Mouse (Mus musculus): ENCODE measurements around the gene Myoc. TPM values are rescaled to one million over a fixed set of nuclear protein-coding genes. Genes with fewer than 3 reads are reported as not detected.

Myoc gene
- polyA plus RNA-seq, 2 experiments, result 0.01 TPM; not detected in 1

- TF ChIP-seq EP300 (IDR thresholded peaks at IDR 0.05; ENCODE audit: low read depth) (no peak), CTCF (IDR thresholded peaks at IDR 0.05; ENCODE audit: low read depth) (no peak)
- 78% methylated on average over 5 of the region's 5 CpGs for WGBS (ENCODE audit: insufficient replicate concordance)
- Histone ChIP-seq H3K27ac (no peak overlapping the region), H3K9ac (replicated peaks) (no peak overlapping the region), H3K4me2 (ENCODE audit: low read depth) (no peak overlapping the region), H3K36me3 (replicated peaks; ENCODE audit: control insufficient read depth, insufficient read depth, low read depth) (no peaks in the 10 kb centered on the region), H3K4me1 (replicated peaks; ENCODE audit: control insufficient read depth in 2 of 2, insufficient read depth in 2 of 2, low read length in 1 of 2) (0 out of 4 replicates have a peak, but pooled peaks cover 0 to 2% of the 10 kb centered on the region in 2 experiments), H3K4me3 (ENCODE audit: insufficient read depth in 1 of 2, low read depth in 2 of 2, low read length in 2 of 2) (no peak overlapping the region), H3K27me3 (ENCODE audit: control insufficient read depth, insufficient read depth, low read length) (no peaks in the 10 kb centered on the region), H3K9me3 (ENCODE audit: control insufficient read depth, low read length) (no peaks in the 10 kb centered on the region)
- DNase-seq (ENCODE audit: low read depth in 3 of 3, low spot score in 3 of 3), result no peak
- no peak for ATAC-seq (ENCODE audit: insufficient read depth)
These were observed 39.3 kb upstream of the Myoc start for GRCm38 (mm10) chr1:162599617-162600016.

- H3K4me2 ChIP-seq (ENCODE audit: low read depth), result no peak overlapping the region
- ATAC-seq (ENCODE audit: insufficient read depth) (no peak), DNase-seq (ENCODE audit: low read depth in 3 of 3, low spot score in 3 of 3) (no peak)
- H3K4me3 ChIP-seq (ENCODE audit: insufficient read depth in 1 of 2, low read depth in 2 of 2, low read length in 2 of 2), result no peak overlapping the region
- no peak overlapping the region for H3K27ac ChIP-seq
- H3K9ac ChIP-seq (replicated peaks), result no peak overlapping the region
- 0 out of 4 replicates have a peak, but pooled peaks cover 0 to 2% of the 10 kb centered on the region in 2 experiments for H3K4me1 ChIP-seq (replicated peaks; ENCODE audit: control insufficient read depth in 2 of 2, insufficient read depth in 2 of 2, low read length in 1 of 2)
- TF ChIP-seq EP300 (IDR thresholded peaks at IDR 0.05; ENCODE audit: low read depth), result no peak
- no peak for TF ChIP-seq CTCF (IDR thresholded peaks at IDR 0.05; ENCODE audit: low read depth)
- WGBS (ENCODE audit: insufficient replicate concordance), result 75% methylated on average over 4 of the region's 4 CpGs
- no peaks in the 10 kb centered on the region for H3K27me3 ChIP-seq (ENCODE audit: control insufficient read depth, insufficient read depth, low read length)
- H3K36me3 ChIP-seq (replicated peaks; ENCODE audit: control insufficient read depth, insufficient read depth, low read depth), result no peaks in the 10 kb centered on the region
- no peaks in the 10 kb centered on the region for H3K9me3 ChIP-seq (ENCODE audit: control insufficient read depth, low read length)
These were observed 37.7 kb upstream of the Myoc start for GRCm38 (mm10) chr1:162601288-162601687.

- 34% methylated on average over 1 of the region's 1 CpGs for WGBS (ENCODE audit: insufficient replicate concordance)
- Histone ChIP-seq H3K36me3 (replicated peaks; ENCODE audit: control insufficient read depth, insufficient read depth, low read depth) (no peaks in the 10 kb centered on the region), H3K27ac (no peak overlapping the region), H3K4me1 (replicated peaks; ENCODE audit: control insufficient read depth in 2 of 2, insufficient read depth in 2 of 2, low read length in 1 of 2) (no peaks in the 10 kb centered on the region), H3K9ac (replicated peaks) (no peak overlapping the region), H3K9me3 (ENCODE audit: control insufficient read depth, low read length) (no peaks in the 10 kb centered on the region), H3K4me3 (ENCODE audit: insufficient read depth in 1 of 2, low read depth in 2 of 2, low read length in 2 of 2) (no peak overlapping the region), H3K4me2 (ENCODE audit: low read depth) (no peak overlapping the region), H3K27me3 (ENCODE audit: control insufficient read depth, insufficient read depth, low read length) (no peaks in the 10 kb centered on the region)
- TF ChIP-seq EP300 (IDR thresholded peaks at IDR 0.05; ENCODE audit: low read depth) (no peak), CTCF (IDR thresholded peaks at IDR 0.05; ENCODE audit: low read depth) (no peak)
- ATAC-seq (ENCODE audit: insufficient read depth) (no peak), DNase-seq (ENCODE audit: low read depth in 3 of 3, low spot score in 3 of 3) (no peak)
These were observed 30.8 kb upstream of the Myoc start for GRCm38 (mm10) chr1:162608127-162608526.

- DNase-seq (ENCODE audit: low read depth in 3 of 3, low spot score in 3 of 3) (no peak), ATAC-seq (ENCODE audit: insufficient read depth) (no peak)
- WGBS (ENCODE audit: insufficient replicate concordance), result 42% methylated on average over 9 of the region's 9 CpGs
- Histone ChIP-seq H3K9me3 (ENCODE audit: control insufficient read depth, low read length) (no peaks in the 10 kb centered on the region), H3K27me3 (ENCODE audit: control insufficient read depth, insufficient read depth, low read length) (no peaks in the 10 kb centered on the region), H3K4me2 (ENCODE audit: low read depth) (no peak overlapping the region), H3K4me1 (replicated peaks; ENCODE audit: control insufficient read depth in 2 of 2, insufficient read depth in 2 of 2, low read length in 1 of 2) (no peaks in the 10 kb centered on the region), H3K4me3 (ENCODE audit: insufficient read depth in 1 of 2, low read depth in 2 of 2, low read length in 2 of 2) (no peak overlapping the region), H3K9ac (replicated peaks) (no peak overlapping the region), H3K36me3 (replicated peaks; ENCODE audit: control insufficient read depth, insufficient read depth, low read depth) (no peaks in the 10 kb centered on the region), H3K27ac (no peak overlapping the region)
- no peak for TF ChIP-seq CTCF (IDR thresholded peaks at IDR 0.05; ENCODE audit: low read depth)
- no peak for TF ChIP-seq EP300 (IDR thresholded peaks at IDR 0.05; ENCODE audit: low read depth)
These were observed 29.2 kb upstream of the Myoc start for GRCm38 (mm10) chr1:162609633-162610250.

GRCm38 (mm10) chr1:162611191-162611590 lies 27.8 kb upstream of the Myoc start:
- H3K4me1 ChIP-seq (replicated peaks; ENCODE audit: control insufficient read depth in 2 of 2, insufficient read depth in 2 of 2, low read length in 1 of 2), result no peaks in the 10 kb centered on the region
- WGBS (ENCODE audit: insufficient replicate concordance), result 63% methylated on average over 4 of the region's 4 CpGs
- no peaks in the 10 kb centered on the region for H3K27me3 ChIP-seq (ENCODE audit: control insufficient read depth, insufficient read depth, low read length)
- H3K9me3 ChIP-seq (ENCODE audit: control insufficient read depth, low read length), result no peaks in the 10 kb centered on the region
- H3K4me2 ChIP-seq (ENCODE audit: low read depth), result no peak overlapping the region
- no peaks in the 10 kb centered on the region for H3K36me3 ChIP-seq (replicated peaks; ENCODE audit: control insufficient read depth, insufficient read depth, low read depth)
- no peak overlapping the region for H3K9ac ChIP-seq (replicated peaks)
- H3K27ac ChIP-seq, result no peak overlapping the region
- H3K4me3 ChIP-seq (ENCODE audit: insufficient read depth in 1 of 2, low read depth in 2 of 2, low read length in 2 of 2), result no peak overlapping the region
- no peak for DNase-seq (ENCODE audit: low read depth in 3 of 3, low spot score in 3 of 3)
- no peak for ATAC-seq (ENCODE audit: insufficient read depth)
- TF ChIP-seq EP300 (IDR thresholded peaks at IDR 0.05; ENCODE audit: low read depth), result no peak
- no peak for TF ChIP-seq CTCF (IDR thresholded peaks at IDR 0.05; ENCODE audit: low read depth)
